Comparison of ENCODE assay signal across 31 mouse cellular contexts in the genomic region with DNA sequence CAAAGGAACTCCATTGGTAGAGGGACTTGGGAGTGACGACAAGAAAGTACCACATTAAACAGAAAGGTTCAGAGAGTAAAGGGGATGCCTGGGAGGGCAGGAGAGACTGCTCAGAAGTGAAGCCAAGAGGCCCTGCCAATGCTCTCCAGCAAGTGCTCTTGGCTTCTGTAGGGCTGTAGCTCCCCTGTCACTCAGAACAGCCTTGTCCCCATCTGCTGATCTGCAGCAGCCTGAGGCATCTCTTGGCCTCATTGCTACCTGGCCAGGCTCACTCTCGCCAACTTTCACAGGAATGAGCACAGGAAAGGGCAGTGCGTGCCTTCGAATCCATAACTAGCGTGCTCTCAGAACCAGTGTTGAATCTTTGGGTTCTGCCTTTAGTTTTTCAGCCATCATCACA.
DNase-seq lines count a peak whose midpoint lies in the region; ATAC-seq and TF ChIP-seq lines count a peak whose summit lies in the region.
"Had no signal": no experiment of that assay in that cellular context is flagged by ENCODE, and none has a peak within 500 bp of the region (broad histone marks: within the 10 kb centered on the region; RNA-seq: fewer than 3 reads in every experiment).

No protein-coding gene starts in this region.

- H3K27me3 ChIP-seq in hindbrain, postnatal 0 days (ENCODE audit: insufficient read depth, low read length): no peaks in the 10 kb centered on the region
- no peaks in the 10 kb centered on the region for H3K27me3 ChIP-seq in hindbrain, embryonic 13.5 days
- no peaks in the 10 kb centered on the region for H3K27me3 ChIP-seq in kidney, embryonic 14.5 days (ENCODE audit: control insufficient read depth, insufficient read depth, low read length)
- H3K27me3 ChIP-seq: forebrain, embryonic 12.5 days; hindbrain, embryonic 15.5 days; megakaryocyte, embryonic 14.5 days; midbrain, embryonic 12.5 days; neural tube, embryonic 12.5 days; Patski had no signal

- no peaks in the 10 kb centered on the region for H3K9me3 ChIP-seq in hindbrain, postnatal 0 days (ENCODE audit: low read length)
- H3K9me3 ChIP-seq in hindbrain, embryonic 13.5 days: no peaks in the 10 kb centered on the region
- H3K9me3 ChIP-seq in kidney, embryonic 14.5 days (ENCODE audit: control insufficient read depth, low read length): no peaks in the 10 kb centered on the region
- H3K9me3 ChIP-seq: forebrain, embryonic 12.5 days; hindbrain, embryonic 15.5 days; limb, embryonic 13.5 days; midbrain, embryonic 12.5 days; neural tube, embryonic 12.5 days had no signal

- peak; percentile 13 for DNase-seq in hindbrain, postnatal 0 days (ENCODE audit: low spot score)
- peak; percentile 66 to 70 for DNase-seq in cerebellum, adult 18-20 months
- DNase-seq in cerebellum, postnatal 10 days: peak; percentile 71 to 87
- no peak for DNase-seq in kidney, adult 9 months
- DNase-seq in lung, postnatal 25 days (ENCODE audit: low spot score): no peak
- DNase-seq: adrenal gland, postnatal 10 days; gastrocnemius, postnatal 36 days; heart, adult 18-20 months; heart, postnatal 4 days; kidney, adult 8-10 months; kidney, postnatal 14 days; layer of hippocampus, adult 9-11 months; lung, postnatal 4 days; right cerebral cortex, adult 18-20 months; thymus, adult 2 months; thymus, postnatal 36 days had no signal

- no peak overlapping the region for H3K9ac ChIP-seq in hindbrain, postnatal 0 days (replicated peaks; ENCODE audit: low read length)
- no peak overlapping the region for H3K9ac ChIP-seq in hindbrain, embryonic 13.5 days
- H3K9ac ChIP-seq in kidney, embryonic 14.5 days (ENCODE audit: low read depth, low read length): no peak overlapping the region
- H3K9ac ChIP-seq: forebrain, embryonic 12.5 days; hindbrain, embryonic 15.5 days; limb, embryonic 13.5 days; midbrain, embryonic 12.5 days; neural tube, embryonic 12.5 days had no signal

- TF ChIP-seq CTCF in hindbrain, postnatal 0 days (IDR thresholded peaks at IDR 0.05; ENCODE audit: low read depth): no peak

- H3K27ac ChIP-seq in hindbrain, postnatal 0 days: no peak overlapping the region
- H3K27ac ChIP-seq in hindbrain, embryonic 13.5 days: no peak overlapping the region
- H3K27ac ChIP-seq in kidney, embryonic 14.5 days (ENCODE audit: low read depth, low read length): no peak overlapping the region
- H3K27ac ChIP-seq: forebrain, embryonic 12.5 days; hindbrain, embryonic 15.5 days; limb, embryonic 13.5 days; midbrain, embryonic 12.5 days; neural tube, embryonic 12.5 days; stomach, postnatal 0 days had no signal

- H3K4me2 ChIP-seq in hindbrain, postnatal 0 days (ENCODE audit: low read depth, low read length): no peak overlapping the region
- H3K4me2 ChIP-seq in hindbrain, embryonic 13.5 days: no peak overlapping the region
- no peak overlapping the region for H3K4me2 ChIP-seq in kidney, embryonic 14.5 days (replicated peaks; ENCODE audit: low read depth, low read length)
- H3K4me2 ChIP-seq: forebrain, embryonic 12.5 days; heart, embryonic 11.5 days; hindbrain, embryonic 15.5 days; limb, embryonic 13.5 days; liver, embryonic 11.5 days; midbrain, embryonic 12.5 days; neural tube, embryonic 12.5 days had no signal

- H3K36me3 ChIP-seq in hindbrain, postnatal 0 days (ENCODE audit: insufficient read depth, low read length): no peaks in the 10 kb centered on the region
- H3K36me3 ChIP-seq in hindbrain, embryonic 13.5 days: no peaks in the 10 kb centered on the region
- no peaks in the 10 kb centered on the region for H3K36me3 ChIP-seq in kidney, embryonic 14.5 days (ENCODE audit: control insufficient read depth, insufficient read depth, low read length)
- H3K36me3 ChIP-seq: forebrain, embryonic 12.5 days; hindbrain, embryonic 15.5 days; limb, embryonic 13.5 days; midbrain, embryonic 12.5 days; neural tube, embryonic 12.5 days had no signal

- no peaks in the 10 kb centered on the region for H3K4me1 ChIP-seq in hindbrain, postnatal 0 days (ENCODE audit: insufficient read depth, low read length)
- H3K4me1 ChIP-seq in hindbrain, embryonic 13.5 days (replicated peaks): no peaks in the 10 kb centered on the region
- no peaks in the 10 kb centered on the region for H3K4me1 ChIP-seq in kidney, embryonic 14.5 days (ENCODE audit: control insufficient read depth, insufficient read depth, low read length)
- H3K4me1 ChIP-seq: forebrain, embryonic 12.5 days; hindbrain, embryonic 15.5 days; megakaryocyte, embryonic 14.5 days; midbrain, embryonic 12.5 days; neural tube, embryonic 12.5 days had no signal

- no peak for ATAC-seq in hindbrain, postnatal 0 days
- ATAC-seq in hindbrain, embryonic 13.5 days (ENCODE audit: low FRiP score): no peak
- no peak for ATAC-seq in kidney, embryonic 14.5 days (ENCODE audit: low FRiP score, low TSS enrichment)
- ATAC-seq: intestine, embryonic 16.5 days; Patski had no signal

- no peak overlapping the region for H3K4me3 ChIP-seq in hindbrain, postnatal 0 days (ENCODE audit: low read length)
- H3K4me3 ChIP-seq in hindbrain, embryonic 13.5 days: no peak overlapping the region
- no peak overlapping the region for H3K4me3 ChIP-seq in kidney, embryonic 14.5 days (ENCODE audit: low read length)
- H3K4me3 ChIP-seq: erythroblast, embryonic 14.5 days; forebrain, embryonic 12.5 days; hindbrain, embryonic 15.5 days; limb, embryonic 13.5 days; megakaryocyte, embryonic 14.5 days; midbrain, embryonic 12.5 days; myocyte; neural tube, embryonic 12.5 days had no signal

- WGBS in hindbrain, postnatal 0 days: 87% methylated on average over 5 of the region's 5 CpGs
- 93% methylated on average over 5 of the region's 5 CpGs for WGBS in hindbrain, embryonic 13.5 days
- 94% methylated on average over 5 of the region's 5 CpGs for WGBS in kidney, embryonic 14.5 days

Comparison
In these comparisons a context has a peak if more than half of its experiments do, and no peak if none do; other contexts are left out.
1. DNase-seq: peak in hindbrain, postnatal 0 days (single experiment), cerebellum, adult 18-20 months (2 of 2) and cerebellum, postnatal 10 days (2 of 2); none in kidney, adult 9 months (single experiment) and lung, postnatal 25 days (single experiment).